Mouse (Mus musculus) cerebellum, postnatal 25 days (tissue): ENCODE measurements around the gene Cacnb2.

Source experiments
- DNase-seq, 2 experiments: peaks; one replicate each; pipeline ENCODE4 v3.0.0; 2021; ENCODE audit warnings: mixed read lengths in 2 of 2

Cacnb2 gene

DNA sequence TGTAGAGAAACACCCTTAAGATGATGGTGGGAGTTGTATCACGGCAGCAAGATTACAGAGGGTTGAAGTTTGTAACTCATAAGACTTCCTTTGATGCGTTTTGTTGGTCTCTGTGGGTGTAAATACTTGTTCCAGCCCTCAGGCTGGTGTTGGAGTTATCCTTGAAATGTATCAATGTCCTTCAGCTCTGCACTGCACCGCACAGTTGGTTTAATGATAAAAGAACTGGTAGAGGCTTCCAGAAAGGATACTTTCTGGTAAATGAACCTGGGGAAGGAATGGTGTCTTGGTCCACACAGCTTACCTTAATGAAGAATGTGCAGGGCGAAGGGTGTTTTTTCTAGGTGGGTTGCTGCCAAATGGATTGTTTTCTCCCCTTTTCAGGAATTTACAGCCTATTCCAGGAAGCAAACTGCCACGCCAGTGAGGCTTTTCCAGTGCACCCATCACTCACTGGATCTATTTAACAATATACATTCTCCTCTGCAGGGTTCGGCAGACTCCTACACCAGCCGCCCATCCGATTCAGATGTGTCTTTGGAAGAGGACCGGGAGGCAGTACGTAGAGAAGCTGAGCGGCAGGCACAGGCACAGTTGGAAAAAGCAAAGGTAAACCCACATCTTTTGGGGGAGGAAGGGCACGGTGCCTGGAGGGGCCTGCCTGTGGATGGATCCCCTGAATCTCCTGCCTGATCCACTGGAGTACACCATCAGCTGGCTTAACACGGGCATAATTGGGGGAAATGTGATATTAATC is 271.6 kb downstream of the Cacnb2 start:
- no peak for DNase-seq

DNA sequence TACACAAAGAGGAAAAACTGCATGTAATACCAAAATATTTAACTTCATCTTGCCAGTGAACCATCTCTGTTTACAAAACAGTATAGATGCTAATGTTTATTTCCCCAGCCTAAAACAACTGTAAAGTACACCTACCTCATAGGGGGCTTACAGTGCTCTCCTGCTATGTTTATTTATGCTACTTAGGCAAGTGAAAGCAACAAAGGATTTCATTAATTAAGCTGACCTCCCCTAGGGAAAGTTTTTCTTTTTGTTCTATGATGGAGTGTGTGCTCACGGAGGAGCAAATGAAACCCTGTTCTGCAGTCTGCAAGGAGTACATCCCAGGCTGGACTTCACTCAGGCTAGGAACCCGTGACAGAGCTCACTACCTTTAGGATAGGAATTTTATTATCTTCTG is 272.2 kb downstream of the Cacnb2 start:
- no peak for DNase-seq

DNA sequence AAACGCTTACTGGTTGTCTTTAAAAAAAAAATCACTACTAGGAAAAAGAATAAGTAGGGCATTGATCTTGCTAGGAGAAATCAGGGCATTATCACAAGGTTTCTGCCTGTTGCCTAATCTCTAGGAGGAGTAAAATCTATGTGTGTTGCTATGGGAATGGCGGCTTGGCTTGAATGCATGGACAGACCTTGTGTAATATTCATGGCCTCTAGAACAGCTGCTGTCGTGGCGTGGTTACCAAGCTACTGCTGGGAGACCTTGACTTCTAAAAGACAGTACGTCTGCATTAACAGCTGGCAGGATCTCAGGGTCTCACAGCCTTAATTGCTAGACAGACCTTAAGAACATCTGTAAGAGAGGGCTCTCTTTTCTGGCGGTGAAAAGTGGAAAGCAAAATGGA is 272.7 kb downstream of the Cacnb2 start:
- DNase-seq = no peak

DNA sequence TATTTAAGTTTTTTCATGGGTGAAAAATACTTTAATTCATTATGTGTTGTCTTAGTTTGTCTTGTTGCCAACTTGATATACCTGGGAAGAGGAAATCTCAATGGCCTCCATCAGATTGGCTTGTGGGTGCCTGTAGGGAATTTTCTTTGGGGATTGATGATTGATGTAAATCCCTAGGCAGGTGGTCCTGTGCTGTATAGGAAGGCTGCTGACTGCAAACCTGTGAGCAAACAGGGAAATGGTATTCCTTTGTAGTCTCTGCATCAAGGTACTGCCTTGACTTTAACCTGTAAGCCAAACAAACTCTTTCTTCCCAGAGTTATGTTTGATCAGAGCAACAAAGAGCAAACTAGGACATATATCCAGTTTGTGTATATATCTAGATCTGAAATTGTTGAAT is 276.1 kb downstream of the Cacnb2 start:
- no peak for DNase-seq

DNA sequence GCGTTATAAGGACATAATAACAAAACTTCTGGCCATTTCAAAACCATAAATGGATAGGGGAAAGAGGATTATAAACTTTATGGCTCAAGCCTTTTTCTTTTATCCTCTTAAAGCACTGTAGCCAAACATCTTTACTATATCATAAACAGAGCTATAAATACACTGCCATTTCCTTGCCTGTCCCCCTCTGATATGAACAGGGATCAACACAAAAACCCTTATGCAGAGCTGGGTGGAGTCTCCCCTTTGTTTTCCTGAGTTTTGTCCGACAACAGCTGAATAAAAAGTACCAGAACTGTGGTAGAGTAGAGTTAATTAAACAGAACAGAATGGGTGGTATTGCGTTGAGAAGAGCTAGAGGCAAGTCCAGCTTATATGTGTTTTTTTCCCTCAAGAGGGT is 280.6 kb downstream of the Cacnb2 start:
- no peak for DNase-seq

DNA sequence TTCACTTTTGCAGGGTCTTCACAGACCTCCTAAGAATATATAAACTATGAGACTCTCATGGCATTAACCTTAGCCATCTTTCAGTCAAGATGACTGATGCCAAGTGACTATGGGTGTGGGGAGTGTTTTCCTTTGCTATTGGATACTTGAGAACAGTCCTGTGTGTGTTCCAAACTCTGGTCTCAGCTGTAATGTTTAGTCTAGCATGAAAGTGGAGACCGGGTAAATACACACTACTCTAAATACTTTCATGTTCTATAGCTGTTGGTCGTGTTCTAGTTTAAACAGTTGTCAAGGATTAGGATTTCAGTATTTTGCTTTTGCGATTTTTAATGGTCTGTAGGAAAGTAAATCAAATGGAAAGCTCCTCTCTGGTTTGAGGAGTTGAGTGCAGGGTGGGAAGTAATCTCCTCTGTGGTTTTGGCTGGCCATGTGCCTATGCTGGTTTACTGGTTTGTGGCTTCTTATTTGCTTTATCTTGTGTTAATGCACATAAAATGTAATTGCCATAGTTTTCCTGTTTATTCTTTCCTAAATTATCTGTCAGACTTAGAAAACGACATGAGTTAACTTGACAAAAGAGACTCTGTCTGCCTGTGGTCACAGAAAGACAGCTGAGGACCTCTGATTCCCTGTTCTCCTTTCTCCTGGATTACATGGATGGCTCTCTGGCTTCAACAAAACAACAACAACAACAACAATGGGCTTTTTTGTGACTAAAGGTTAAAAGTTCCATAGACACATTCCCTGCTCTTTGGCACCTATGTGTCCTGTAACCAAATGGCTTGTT is 285.7 kb downstream of the Cacnb2 start:
- no peak for DNase-seq

DNA sequence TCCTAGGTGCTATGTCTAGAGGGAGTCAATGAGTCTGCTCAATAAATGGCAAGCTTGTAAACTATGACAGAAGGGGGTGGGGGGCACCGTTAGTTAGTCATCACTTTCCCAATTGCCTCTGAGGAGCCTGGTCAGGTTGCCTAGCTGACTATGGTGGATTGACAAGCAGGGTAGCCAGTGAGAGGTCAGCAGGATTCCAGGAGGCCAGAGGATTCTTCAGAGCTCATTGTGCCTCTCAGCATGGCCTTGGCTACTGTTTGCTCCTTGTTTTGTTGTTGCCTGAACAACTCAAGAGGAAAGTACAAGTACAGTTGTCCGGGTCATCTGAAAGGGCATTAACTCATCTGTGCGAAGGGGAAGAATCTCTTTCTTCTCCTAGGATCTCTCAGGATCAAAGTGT is 300.9 kb downstream of the Cacnb2 start:
- DNase-seq = no peak

DNA sequence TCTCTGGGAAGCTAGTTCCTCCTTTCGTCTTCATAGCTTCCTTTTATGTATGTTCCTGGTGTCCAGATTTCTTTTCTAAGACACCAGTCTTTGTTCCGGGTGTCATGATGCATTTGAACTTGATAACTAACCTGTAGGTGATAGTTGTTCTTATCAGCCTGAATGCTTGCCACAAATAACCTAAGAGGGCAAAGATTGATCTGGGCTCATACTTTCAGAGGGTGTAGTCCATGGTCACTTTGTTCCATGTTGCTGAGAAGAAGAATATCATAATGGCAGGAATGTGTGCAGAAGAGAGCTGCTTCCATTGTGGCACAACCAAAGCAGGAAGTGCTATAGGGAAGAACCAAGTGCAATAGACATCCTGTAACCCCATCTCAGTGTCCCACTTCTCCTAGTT is 302.0 kb downstream of the Cacnb2 start:
- no peak for DNase-seq

DNA sequence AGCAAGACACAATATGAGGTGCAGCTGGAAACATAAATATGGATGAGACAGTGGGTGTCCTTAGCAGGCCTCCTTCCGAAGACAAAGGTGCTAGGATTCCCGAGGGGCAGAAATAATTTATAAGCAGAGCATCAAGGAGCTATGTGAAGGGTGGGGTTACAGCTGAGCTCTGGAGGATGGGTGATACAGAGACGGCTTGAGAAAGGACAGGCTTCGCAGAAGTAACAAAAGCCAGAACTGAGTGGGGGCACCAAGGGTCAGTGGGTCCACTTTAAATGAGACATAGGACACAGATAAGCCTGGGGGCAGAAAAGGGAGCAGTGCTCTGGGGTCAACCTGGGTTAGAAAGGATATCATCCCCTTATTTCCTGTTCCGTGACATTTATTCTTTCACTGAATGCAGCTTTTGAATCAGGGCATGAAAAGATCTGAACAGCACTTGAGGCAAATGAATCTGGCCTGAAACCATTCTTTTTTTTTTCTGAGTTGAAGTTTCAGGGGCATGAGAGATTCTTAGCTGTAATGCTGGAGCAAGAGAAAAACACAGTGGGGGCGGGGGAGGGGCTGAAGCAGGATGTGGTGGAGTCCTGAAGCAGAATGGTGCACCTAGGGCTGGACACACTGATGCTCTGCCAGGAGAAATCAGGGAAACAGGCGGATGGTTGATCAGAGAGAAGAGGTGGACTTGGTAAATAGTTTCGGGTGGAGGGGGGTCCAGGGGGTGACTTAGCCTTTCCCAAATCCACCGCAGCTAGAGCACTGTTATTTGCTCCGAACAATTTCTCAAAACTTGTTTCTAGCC is 304.4 kb downstream of the Cacnb2 start:
- DNase-seq = no peak

DNA sequence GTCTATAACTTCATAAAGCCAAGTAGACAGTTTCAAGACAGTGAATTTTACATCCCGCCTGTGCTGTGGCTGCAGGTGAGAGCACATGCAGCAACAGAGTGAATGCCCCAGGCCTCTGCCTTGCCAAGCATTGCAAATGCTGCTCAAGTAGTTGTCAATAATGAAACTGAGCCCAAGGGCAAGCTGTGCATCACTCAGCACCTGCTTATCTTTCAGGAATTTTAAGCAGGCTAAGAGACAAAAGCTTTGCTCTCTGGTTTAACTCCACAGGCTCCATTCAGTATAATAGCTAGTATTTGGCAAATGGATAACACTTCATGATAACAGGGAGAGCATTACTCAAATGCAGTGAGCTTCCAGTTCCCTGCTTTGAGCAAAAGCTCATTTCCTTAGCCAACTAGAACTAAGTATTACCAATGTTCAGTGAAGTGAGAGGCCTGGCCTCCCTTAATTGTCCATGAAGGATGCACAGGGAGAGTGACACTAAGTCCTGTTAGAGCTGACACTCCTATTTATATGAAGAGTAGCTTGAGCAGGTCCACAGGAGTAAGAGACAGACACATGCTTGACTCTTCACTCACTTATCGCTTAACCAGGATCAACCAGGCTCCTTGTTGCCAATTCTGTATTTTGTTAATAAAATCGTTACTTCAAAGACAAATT is 314.8 kb downstream of the Cacnb2 start:
- no peak for DNase-seq

DNA sequence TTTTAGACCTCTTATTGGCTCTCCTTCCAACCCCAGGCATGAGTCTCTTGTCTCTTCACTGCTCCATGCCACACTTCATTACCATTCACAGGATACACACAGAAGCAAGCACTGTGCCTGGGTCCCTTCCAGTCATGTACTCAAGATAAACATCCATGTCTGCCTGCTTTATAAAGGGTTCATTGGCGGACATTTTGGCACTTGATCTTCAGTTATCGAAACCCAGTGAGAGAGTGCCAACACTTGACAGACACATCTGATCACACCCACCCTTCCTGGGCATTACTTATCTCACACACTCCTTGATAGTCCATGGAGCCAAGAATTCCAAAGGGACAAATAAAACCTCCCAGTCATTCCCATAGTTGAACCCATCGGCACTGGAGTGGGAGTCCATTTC is 327.0 kb downstream of the Cacnb2 start:
- DNase-seq = no peak

DNA sequence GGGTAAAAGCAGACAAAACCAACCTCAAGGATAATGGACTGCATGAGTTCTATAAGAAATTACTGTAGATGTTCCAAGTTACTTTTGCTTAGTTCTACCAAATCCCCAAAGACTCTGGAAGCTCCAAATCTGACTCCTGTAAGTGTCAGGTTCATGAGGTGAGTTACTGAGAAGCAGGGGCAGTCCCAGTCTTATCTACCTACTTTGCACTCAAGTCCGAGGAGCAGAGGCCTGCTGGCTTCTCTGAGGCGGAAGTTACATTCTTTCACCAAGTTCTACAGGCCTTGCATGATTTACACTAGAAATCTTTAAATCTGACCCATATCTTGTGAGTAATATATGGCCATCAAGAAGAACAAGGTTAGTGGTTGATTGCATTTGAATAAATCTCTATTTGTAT is 329.1 kb downstream of the Cacnb2 start:
- no peak for DNase-seq

DNA sequence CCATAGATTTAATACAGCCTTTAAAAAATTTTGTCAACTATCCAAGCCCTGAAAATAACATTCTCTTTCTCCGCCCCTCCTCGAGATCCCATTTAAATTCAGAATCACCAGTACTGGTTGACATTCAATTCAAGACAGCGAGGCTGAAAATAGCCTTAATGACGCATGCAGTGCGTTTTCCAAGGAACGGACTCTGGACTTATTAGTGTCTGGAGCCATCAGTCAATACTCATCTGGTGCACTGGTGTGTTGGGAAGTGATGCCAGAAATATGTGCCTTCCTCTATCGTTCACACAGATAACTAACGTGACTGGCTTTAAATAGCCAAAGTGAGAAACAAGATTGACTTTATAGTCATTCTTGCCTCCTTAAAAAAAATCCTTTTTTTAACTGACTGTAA is 333.6 kb downstream of the Cacnb2 start:
- no peak for DNase-seq

DNA sequence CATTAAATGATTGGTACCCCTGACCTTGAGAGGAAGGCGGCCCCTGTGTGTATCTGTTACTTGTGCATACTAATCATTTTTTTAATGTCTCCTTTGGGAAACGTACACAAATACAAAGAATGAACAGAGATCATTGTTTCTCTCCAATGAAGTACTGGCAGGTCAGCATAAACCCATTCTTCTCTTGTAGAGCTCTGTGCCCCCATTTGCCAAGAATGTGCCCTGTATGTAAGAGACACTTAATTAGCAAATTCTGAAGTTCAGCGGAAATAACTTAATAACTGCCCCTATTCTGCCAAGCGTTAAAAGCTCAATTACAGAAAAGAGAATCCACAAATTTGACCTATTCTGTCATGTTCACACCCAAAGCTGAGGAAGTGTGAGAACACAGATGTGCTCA is 339.4 kb downstream of the Cacnb2 start:
- DNase-seq = no peak

DNA sequence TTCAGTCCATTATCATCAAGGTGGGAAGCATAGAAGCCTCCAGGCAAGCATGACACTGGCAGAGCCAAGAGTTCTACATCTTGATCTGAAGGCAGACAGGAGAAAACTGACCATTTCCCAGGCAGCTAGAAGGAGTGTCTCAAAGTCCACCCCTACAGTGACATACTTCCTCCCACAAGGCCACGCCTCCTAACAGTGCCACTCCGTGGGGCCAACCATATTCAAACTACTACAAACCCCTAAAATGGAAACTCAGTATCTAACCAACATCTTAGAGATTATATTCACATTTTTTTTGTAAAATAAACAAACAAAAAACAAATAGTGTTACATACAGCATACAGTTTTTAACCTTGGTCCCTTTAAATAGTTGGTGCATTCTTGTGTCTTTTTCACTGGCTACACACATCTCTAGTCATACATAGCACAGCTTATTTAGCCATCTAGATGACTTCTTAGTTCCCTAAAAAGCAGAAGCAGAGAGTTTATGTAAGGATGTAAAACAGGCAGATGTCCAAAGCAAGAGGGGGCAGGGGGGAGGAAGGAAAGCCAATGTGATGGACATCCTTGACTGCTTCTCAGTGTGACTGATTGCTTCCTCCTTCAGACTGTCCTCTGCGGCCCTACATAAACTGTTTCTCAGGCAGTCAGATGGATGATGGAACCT is 340.9 kb downstream of the Cacnb2 start:
- DNase-seq = no peak

DNA sequence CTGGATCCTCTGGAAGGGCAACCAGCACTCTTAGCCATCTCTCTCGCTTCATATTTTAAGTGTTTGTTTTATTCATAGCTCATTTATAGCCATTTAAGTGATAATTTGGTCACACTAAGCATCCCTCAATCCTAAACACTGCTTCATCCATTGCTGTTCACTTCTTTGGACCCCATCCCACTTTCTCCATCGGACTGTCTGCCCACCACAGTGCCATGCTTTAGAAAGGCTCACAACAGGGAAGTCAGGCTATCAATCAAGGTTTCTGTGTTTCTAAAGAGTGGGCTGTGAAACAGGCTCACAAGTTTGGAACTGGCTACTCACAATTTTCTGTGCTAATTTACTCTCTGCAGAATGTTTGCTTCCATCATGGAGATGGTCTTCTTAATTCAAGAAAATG is 350.2 kb downstream of the Cacnb2 start:
- DNase-seq = no peak

DNA sequence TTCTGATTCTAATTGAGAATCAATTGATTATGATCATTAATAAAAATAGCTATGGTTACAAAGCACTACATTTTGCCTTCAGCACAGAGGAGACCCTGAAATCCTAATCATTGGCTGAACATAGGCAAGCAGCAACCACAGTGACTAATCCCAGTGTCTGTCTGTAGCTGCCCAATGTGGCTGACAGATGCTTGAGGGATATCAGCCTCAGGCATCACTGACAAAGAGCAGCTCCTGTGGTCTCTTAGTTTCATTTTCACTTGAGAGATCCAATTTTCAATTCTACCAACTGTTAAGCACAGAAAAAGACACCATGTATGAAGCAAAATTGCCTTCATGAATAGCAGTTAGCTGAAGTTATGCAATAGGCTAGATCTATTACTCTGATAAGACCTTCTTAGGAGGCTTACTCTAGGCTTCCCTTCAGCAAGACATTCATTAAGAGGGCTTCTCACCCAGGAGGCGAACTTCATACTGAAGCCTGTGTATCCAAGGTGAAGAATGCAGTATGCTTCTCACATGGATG is 358.1 kb downstream of the Cacnb2 start:
- no peak for DNase-seq

DNA sequence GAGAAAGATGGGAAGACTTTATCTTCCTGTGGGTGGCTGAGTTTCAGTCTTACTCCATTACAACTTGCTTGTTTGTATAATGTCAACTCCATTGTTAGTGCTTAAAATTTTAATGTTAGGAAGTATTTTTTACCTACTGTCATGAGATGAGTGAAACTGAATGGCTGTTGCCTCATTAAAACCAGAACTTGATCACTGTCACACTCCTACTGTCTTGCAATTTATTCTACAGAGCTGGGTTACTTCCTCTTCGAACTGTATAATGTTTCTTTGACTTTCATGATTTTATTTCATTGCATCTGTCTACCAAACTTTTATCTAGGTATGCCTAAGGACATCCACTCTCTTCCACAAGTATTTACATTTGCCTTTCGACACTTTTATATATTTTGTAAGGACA is 358.6 kb downstream of the Cacnb2 start:
- DNase-seq = no peak

DNA sequence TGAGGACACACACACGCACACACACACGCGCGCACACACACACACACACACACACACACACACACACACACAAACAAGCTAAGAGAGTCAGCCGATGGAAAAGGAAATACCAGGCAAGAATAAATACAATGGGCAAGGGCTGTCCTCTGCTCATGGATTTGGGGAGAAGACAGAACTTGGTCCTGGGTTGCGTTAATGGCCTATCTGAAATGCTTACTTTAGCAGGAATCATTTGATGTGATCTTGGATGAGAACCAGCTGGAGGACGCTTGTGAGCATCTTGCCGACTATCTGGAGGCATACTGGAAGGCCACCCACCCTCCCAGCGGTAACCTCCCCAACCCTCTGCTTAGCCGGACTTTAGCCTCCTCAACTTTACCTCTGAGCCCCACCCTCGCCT is 381.1 kb downstream of the Cacnb2 start:
- DNase-seq = no peak

DNA sequence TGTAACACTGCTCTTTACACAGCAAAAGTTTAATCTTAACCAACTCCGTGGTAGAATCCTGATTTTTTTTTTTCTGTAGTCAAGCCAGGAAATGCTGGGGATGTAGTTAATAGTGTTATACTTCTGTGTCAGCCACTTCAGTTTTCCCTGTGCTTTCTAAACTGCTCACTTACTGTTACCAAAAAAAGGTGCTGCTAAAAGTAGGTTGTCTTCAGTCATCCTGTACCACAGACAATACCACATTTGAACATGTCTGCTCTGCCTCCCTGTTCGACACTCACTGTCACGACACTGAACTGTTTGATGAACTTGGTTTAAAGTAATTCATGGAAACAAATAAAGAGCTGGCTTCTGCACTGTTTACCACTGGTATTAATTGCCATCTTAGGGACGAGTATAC is 385.6 kb downstream of the Cacnb2 start:
- no peak for DNase-seq

DNA sequence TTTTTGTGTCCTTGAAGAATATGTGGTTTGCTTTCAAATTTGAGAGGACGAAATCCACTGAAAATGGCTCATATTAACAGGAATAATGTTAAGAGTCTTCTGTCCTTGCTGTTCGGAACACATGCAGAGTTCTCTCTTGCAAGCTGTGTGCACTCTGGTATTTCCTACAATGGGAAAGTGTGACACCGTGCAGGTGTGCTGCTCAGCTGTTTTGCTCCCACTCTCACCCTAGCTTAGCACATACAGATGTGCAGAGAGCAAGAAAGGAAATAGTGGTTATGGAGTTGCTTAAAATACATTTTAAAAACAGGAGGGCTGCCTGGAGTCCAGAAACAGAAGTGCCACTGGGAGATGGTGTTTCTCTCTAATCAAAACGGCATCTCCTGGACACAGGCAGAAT is 386.5 kb downstream of the Cacnb2 start:
- DNase-seq = no peak

DNA sequence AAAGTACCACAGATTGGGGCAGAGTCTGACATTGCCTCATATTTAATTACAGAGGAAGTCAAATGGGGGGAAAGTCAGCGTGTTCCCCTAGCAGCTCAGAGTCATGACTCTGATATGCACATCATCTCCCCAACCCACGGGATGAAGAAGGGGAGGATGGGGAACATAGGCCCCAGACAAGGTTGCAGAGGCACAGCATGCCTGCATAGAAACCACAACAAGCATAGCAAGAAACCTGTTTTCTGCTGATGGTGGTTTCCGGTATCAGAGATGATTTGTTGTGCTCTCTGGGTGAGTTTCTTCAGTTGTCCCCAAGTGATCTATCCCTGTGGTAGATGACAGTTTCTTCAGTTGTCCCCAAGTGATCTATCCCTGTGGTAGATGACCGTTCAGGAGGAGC is 389.6 kb downstream of the Cacnb2 start:
- no peak for DNase-seq
